In the genomic region with DNA sequence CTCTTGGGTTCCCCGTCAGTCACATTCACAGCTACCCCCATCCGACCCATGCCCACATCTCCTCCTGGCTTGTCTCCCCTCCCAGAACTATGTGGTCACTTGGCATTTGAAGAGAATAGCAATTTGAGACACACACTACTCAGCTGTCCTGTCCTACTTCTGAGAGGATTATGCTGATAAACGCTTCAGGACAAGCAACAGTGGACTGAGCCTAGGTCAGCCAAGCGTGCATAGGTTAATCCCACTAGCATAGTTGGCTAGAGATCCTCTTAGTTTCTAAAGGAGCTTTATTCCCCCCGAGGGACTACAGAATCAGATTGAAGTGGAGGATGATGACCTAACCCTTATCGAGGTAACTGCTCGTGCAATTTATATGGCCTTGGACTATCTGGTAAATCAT, we compare ENCODE assay signal across 21 mouse cellular contexts.
DNase-seq lines count a peak whose midpoint lies in the region; ATAC-seq and TF ChIP-seq lines count a peak whose summit lies in the region.
"Had no signal": no experiment of that assay in that cellular context is flagged by ENCODE, and none has a peak within 500 bp of the region (broad histone marks: within the 10 kb centered on the region; RNA-seq: fewer than 3 reads in every experiment).

No protein-coding gene starts in this region.

- H3K9ac ChIP-seq in forebrain, embryonic 13.5 days = no peak overlapping the region
- no peak overlapping the region for H3K9ac ChIP-seq in hindbrain, embryonic 11.5 days (ENCODE audit: low read depth, low read length)
- H3K9ac ChIP-seq: embryonic facial prominence, embryonic 12.5 days had no signal

- no peaks in the 10 kb centered on the region for H3K9me3 ChIP-seq in heart, embryonic 10.5 days
- H3K9me3 ChIP-seq in forebrain, embryonic 13.5 days (replicated peaks) = no peaks in the 10 kb centered on the region
- no peaks in the 10 kb centered on the region for H3K9me3 ChIP-seq in hindbrain, embryonic 11.5 days (ENCODE audit: control insufficient read depth, low read length)
- H3K9me3 ChIP-seq: embryonic facial prominence, embryonic 10.5 days; embryonic facial prominence, embryonic 12.5 days had no signal

- CTCF ChIA-PET in Patski (lab: Charles Lee) = interaction anchor here (1.4 kb wide), 1 partner anchor 8 kb away, joined by 3 read pairs; no protein-coding TSS in a partner anchor

- no peak overlapping the region for H3K4me2 ChIP-seq in forebrain, embryonic 13.5 days
- no peak overlapping the region for H3K4me2 ChIP-seq in hindbrain, embryonic 11.5 days (replicated peaks; ENCODE audit: low read depth, low read length)
- H3K4me2 ChIP-seq: embryonic facial prominence, embryonic 12.5 days had no signal

- no peak overlapping the region for H3K27ac ChIP-seq in heart, embryonic 10.5 days
- no peak overlapping the region for H3K27ac ChIP-seq in forebrain, embryonic 13.5 days
- H3K27ac ChIP-seq in hindbrain, embryonic 11.5 days (ENCODE audit: low read depth, low read length) = no peak overlapping the region
- H3K27ac ChIP-seq: embryonic facial prominence, embryonic 10.5 days; embryonic facial prominence, embryonic 12.5 days had no signal

- peak; percentile 25 for DNase-seq in heart, embryonic 10.5 days (ENCODE audit: low spot score)
- no peak for DNase-seq in heart, adult 18-20 months
- peak; percentile 37 for DNase-seq in Patski (ENCODE audit: low read depth, low spot score)
- peak; percentile 34 for DNase-seq in retina, adult 2 months (ENCODE audit: low read depth, low spot score)
- DNase-seq in retina, postnatal 1 day = peak; percentile 81
- no peak for DNase-seq in hindbrain, embryonic 11.5 days (ENCODE audit: low spot score)
- no peak for DNase-seq in right cerebral cortex, postnatal 36 days (ENCODE audit: low spot score in 2 of 2)
- DNase-seq: adrenal gland, adult 8-10 months; adrenal gland, postnatal 14 days; adrenal gland, postnatal 36 days; cerebellum, adult 11-12 months; cerebellum, adult 2 months; cerebellum, adult 9-10 months; cerebellum, postnatal 10 days; cerebellum, postnatal 25 days had no signal

- no peak for TF ChIP-seq CTCF in Patski (IDR thresholded peaks at IDR 0.05)

- POLR2A ChIA-PET in Patski (lab: Charles Lee) = no interaction called here

- no peak for ATAC-seq in Patski
- no peak for ATAC-seq in forebrain, embryonic 13.5 days
- no peak for ATAC-seq in hindbrain, embryonic 11.5 days (ENCODE audit: low FRiP score)
- ATAC-seq: activated CD4-positive, CD25-positive, alpha-beta regulatory T cell, adult 4 months; forebrain, embryonic 14.5 days; forebrain, embryonic 16.5 days had no signal

- 80% methylated on average over 7 of the region's 7 CpGs for WGBS in heart, embryonic 10.5 days
- 50% methylated on average over 7 of the region's 7 CpGs for WGBS in forebrain, embryonic 13.5 days
- 88% methylated on average over 7 of the region's 7 CpGs for WGBS in hindbrain, embryonic 11.5 days

- H3K36me3 ChIP-seq in heart, embryonic 10.5 days = no peaks in the 10 kb centered on the region
- no peaks in the 10 kb centered on the region for H3K36me3 ChIP-seq in forebrain, embryonic 13.5 days (ENCODE audit: poor library complexity, severe bottlenecking)
- H3K36me3 ChIP-seq in hindbrain, embryonic 11.5 days (ENCODE audit: control insufficient read depth, insufficient read depth, low read length) = no peaks in the 10 kb centered on the region
- H3K36me3 ChIP-seq: embryonic facial prominence, embryonic 10.5 days had no signal

- no peak overlapping the region for H3K4me3 ChIP-seq in heart, embryonic 10.5 days
- H3K4me3 ChIP-seq in forebrain, embryonic 13.5 days = no peak overlapping the region
- no peak overlapping the region for H3K4me3 ChIP-seq in hindbrain, embryonic 11.5 days (ENCODE audit: low read depth, low read length)
- H3K4me3 ChIP-seq: embryonic facial prominence, embryonic 10.5 days; embryonic facial prominence, embryonic 12.5 days had no signal

- in situ Hi-C loops in Patski (cut with MboI; ENCODE audit: low pct_unique_long_range_greater_than_20kb) = loop anchor here (5.0 kb wide), 1 partner anchor 80 kb away; no protein-coding TSS in a partner anchor

- H3K4me1 ChIP-seq in heart, embryonic 10.5 days = no peaks in the 10 kb centered on the region
- H3K4me1 ChIP-seq in forebrain, embryonic 13.5 days = peaks cover 3% of the 10 kb centered on the region; the same call in 1 of the 2 replicates
- no peaks in the 10 kb centered on the region for H3K4me1 ChIP-seq in hindbrain, embryonic 11.5 days (replicated peaks; ENCODE audit: control insufficient read depth, insufficient read depth, low read length)
- H3K4me1 ChIP-seq: embryonic facial prominence, embryonic 12.5 days had no signal

- H3K27me3 ChIP-seq in heart, embryonic 10.5 days (ENCODE audit: insufficient read depth, poor library complexity, severe bottlenecking) = no peaks in the 10 kb centered on the region
- H3K27me3 ChIP-seq in Patski = no peaks in the 10 kb centered on the region
- peaks cover 3% of the 10 kb centered on the region; the same call in 1 of the 2 replicates for H3K27me3 ChIP-seq in forebrain, embryonic 13.5 days
- no peaks in the 10 kb centered on the region for H3K27me3 ChIP-seq in hindbrain, embryonic 11.5 days (ENCODE audit: control insufficient read depth, insufficient read depth, low read length)
- H3K27me3 ChIP-seq: embryonic facial prominence, embryonic 12.5 days had no signal

Comparison
In these comparisons a context has a peak if more than half of its experiments do, and no peak if none do; other contexts are left out.
1. DNase-seq: peak in heart, embryonic 10.5 days (single experiment), Patski (single experiment), retina, adult 2 months (single experiment) and retina, postnatal 1 day (single experiment); none in heart, adult 18-20 months (0 of 2), hindbrain, embryonic 11.5 days (single experiment) and right cerebral cortex, postnatal 36 days (0 of 2).